Mouse (Mus musculus) ES-E14 (cell line): ENCODE data around the gene Ccdc184. TPM values are rescaled to one million over a fixed set of nuclear protein-coding genes. Genes with fewer than 3 reads are reported as not detected.

Experiments used
- DNase-seq: peaks from one replicate; pipeline ENCODE4 v3.0.0-alpha.2; 2013; ENCODE audit warnings: low read depth, low spot score
- H3K27ac ChIP-seq: 2 replicates; pipeline ENCODE4 v1.5.1; 2012; ENCODE audit warnings: low read depth, mild to moderate bottlenecking, low read length, moderate library complexity, mixed read lengths; ENCODE audit not compliant: poor library complexity, insufficient read depth, severe bottlenecking
- H3K36me3 ChIP-seq: 2 replicates; pipeline ENCODE4 v1.6.1; 2012; ENCODE audit warnings: mild to moderate bottlenecking, low read length, moderate library complexity, mixed read lengths; ENCODE audit not compliant: control insufficient read depth, poor library complexity, insufficient read depth, severe bottlenecking
- H3K4me1 ChIP-seq, 2 experiments: fragments of 150-350 bp in 1 of 2; sonication (generic) in 1 of 2; 2 replicates each; pipeline ENCODE4 v1.6.1; 2012; ENCODE audit warnings: low read length in 2 of 2, mild to moderate bottlenecking in 1 of 2, mixed read lengths in 1 of 2; ENCODE audit not compliant: control insufficient read depth in 2 of 2, insufficient read depth in 2 of 2, poor library complexity in 1 of 2
- H3K4me3 ChIP-seq, 2 experiments: fragments of 150-350 bp in 1 of 2; sonication (generic) in 1 of 2; 2 replicates each; pipeline ENCODE4 v1.5.1; 2012; ENCODE audit warnings: low read length in 2 of 2, low read depth in 1 of 2, mild to moderate bottlenecking in 1 of 2, mixed read lengths in 1 of 2; ENCODE audit not compliant: insufficient read depth in 1 of 2, poor library complexity in 1 of 2, severe bottlenecking in 1 of 2
- H3K9ac ChIP-seq: 2 replicates; pipeline ENCODE4 v1.6.1; 2012; ENCODE audit warnings: low read depth, mild to moderate bottlenecking, low read length, mixed read lengths; ENCODE audit not compliant: poor library complexity, insufficient read depth, severe bottlenecking
- H3K9me3 ChIP-seq: fragments of 150-350 bp; sonication (generic); 2 replicates; pipeline ENCODE4 v1.6.1; 2012; ENCODE audit warnings: low read depth, mild to moderate bottlenecking, low read length; ENCODE audit not compliant: control insufficient read depth, insufficient read depth
- CHD2 ChIP-seq: IDR thresholded peaks from 2 replicates; pipeline ENCODE4 v1.6.1; 2014; ENCODE audit warnings: mild to moderate bottlenecking, low read depth, low read length, inconsistent platforms
- HCFC1 ChIP-seq: IDR thresholded peaks from 2 replicates; pipeline ENCODE4 v1.6.1; 2012; ENCODE audit warnings: low read length, inconsistent platforms, borderline replicate concordance; ENCODE audit not compliant: insufficient read depth
- MAFK ChIP-seq: IDR thresholded peaks from 2 replicates; pipeline ENCODE4 v1.6.1; 2014; ENCODE audit warnings: mild to moderate bottlenecking, low read depth, low read length, inconsistent platforms; ENCODE audit not compliant: insufficient read depth
- ZC3H11A ChIP-seq: IDR thresholded peaks from 2 replicates; pipeline ENCODE4 v1.6.1; 2012; ENCODE audit warnings: low read depth, mild to moderate bottlenecking, inconsistent platforms, low read length, borderline replicate concordance
- ZNF384 ChIP-seq: IDR thresholded peaks from 2 replicates; pipeline ENCODE4 v1.6.1; 2012; ENCODE audit warnings: low read depth, low read length, inconsistent platforms
- in situ Hi-C, 2 experiments: fragments of 600-800 bp; cut with MboI; formaldehyde crosslinking; loops; one replicate each; pipeline ENCODE4 v1.15.1; 2025; ENCODE audit warnings: low sequenced_read_pairs in 2 of 2, inconsistent platforms in 1 of 2; ENCODE audit not compliant: unreplicated experiment in 2 of 2
- total RNA-seq: library from RNA; depleted of rRNA; stranded (reverse); fragments of 300-350 nt; gene quantifications from 2 replicates; pipeline ENCODE4 v1.2.3, GENCODE M21; 2012

The Ccdc184 gene
- total RNA-seq, 1 experiment = 0.80 TPM

DNA sequence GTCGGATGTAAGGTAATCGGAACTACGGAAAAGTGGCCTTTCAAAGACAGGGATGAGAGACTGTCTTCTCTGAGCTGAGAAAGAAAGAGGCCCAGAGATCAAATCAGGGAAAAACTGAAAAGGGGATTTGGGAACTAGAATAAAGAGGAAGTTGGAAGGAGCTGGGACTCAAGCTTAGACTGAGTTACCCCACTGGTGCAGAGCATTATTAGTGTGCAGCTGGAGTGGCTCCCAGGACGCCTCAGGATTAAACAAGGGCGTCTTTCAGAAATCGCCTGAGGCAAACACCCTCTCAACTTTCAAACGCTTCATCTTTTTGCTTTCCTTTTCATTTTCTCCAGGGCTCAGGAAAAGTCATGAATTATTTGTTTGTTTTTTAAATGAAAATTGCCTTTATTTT, 14.0 kb upstream of the Ccdc184 start:
- Histone ChIP-seq H3K9ac (no peak overlapping the region), H3K4me3 (no peak overlapping the region), H3K9me3 (no peaks in the 10 kb centered on the region), H3K36me3 (no peaks in the 10 kb centered on the region), H3K4me1 (peaks cover 0 to 4% of the 10 kb centered on the region in 2 experiments; a peak in 1 of 4 replicates), H3K27ac (no peak overlapping the region)
- DNase-seq = no peak
- TF ChIP-seq MAFK = no peak
- TF ChIP-seq ZNF384 = no peak
- no peak for TF ChIP-seq HCFC1
- TF ChIP-seq ZC3H11A = no peak
- TF ChIP-seq CHD2 = no peak
- in situ Hi-C loops = loop anchor here in 1 of 2 experiments (5.0 kb wide), 1 partner anchor 56 kb away; no protein-coding TSS in a partner anchor

DNA sequence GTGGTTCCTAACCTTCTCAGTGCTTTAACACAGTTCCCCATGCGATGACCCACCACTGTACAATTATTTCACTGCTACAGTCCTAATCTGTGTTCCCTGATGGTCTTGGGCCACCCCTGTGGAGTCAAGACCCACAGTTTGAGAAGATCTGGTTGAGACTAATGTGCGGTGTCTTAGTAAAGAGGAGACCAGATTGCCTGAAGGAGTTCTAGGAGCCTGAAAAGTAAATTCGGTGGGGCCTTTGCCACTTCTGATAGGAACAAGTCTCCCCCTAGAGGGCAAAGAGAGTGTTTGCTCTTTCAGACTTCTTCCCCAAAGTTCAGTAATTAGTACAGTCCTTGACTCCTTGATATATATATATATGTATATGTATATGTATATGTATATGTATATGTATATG, 13.3 kb upstream of the Ccdc184 start:
- no peak overlapping the region; the same call in 1 of the 2 replicates for H3K9ac ChIP-seq
- H3K4me3 ChIP-seq = no peak overlapping the region
- TF ChIP-seq MAFK (no peak), HCFC1 (no peak), CHD2 (no peak), ZC3H11A (peak; percentile 47; the same call in 1 of the 2 replicates), ZNF384 (no peak)
- no peaks in the 10 kb centered on the region for H3K36me3 ChIP-seq
- H3K27ac ChIP-seq = no peak overlapping the region
- H3K4me1 ChIP-seq = peaks cover 0 to 4% of the 10 kb centered on the region in 2 experiments; a peak in 1 of 4 replicates
- H3K9me3 ChIP-seq = no peaks in the 10 kb centered on the region
- in situ Hi-C loops = loop anchor here in 1 of 2 experiments (5.0 kb wide), 1 partner anchor 56 kb away; no protein-coding TSS in a partner anchor
- no peak for DNase-seq

DNA sequence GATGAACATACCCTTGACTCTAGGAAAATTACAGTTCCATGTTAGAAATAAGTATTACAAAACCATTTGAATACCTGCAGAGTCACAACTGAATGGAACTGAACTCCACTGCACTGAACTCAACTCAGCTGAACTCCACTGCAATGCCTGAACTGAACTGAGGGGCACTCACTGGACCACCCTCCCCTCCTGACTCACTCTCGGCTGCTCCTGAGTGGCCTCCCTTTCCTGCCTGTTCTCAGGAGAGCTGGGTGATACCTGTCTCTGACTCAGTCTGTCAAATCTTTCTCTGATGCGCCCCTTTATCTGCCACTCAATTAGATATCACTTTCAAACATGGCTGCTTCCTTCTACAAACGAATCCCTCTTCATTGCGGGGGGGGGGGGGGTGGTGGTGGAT, 12.8 kb upstream of the Ccdc184 start:
- in situ Hi-C loops = loop anchor here in 1 of 2 experiments (5.0 kb wide), 1 partner anchor 57 kb away; no protein-coding TSS in a partner anchor

DNA sequence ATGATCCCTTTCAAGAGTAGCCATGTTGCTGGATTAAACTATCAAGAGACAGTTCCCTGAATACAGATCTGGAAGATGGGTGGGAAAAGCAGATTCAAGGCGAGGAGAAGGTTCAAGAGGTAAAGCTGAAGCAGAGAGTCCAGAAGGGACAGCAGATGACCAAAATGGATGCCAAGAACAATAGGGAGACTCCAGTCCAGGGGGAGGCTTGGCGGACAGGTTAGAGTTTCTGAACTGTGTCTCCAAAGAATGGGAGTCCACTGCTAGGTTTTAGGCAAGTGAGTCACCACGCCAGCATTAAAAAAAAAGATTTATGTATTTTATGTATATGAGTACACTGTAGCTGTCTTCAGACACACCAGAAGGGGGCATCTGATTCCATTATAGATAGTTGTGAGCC, 12.3 kb upstream of the Ccdc184 start:
- Histone ChIP-seq H3K36me3 (no peaks in the 10 kb centered on the region), H3K9ac (no peak overlapping the region), H3K27ac (no peak overlapping the region; the same call in 1 of the 2 replicates), H3K4me3 (no peak overlapping the region), H3K4me1 (peaks cover 0 to 4% of the 10 kb centered on the region in 2 experiments; a peak in 1 of 4 replicates), H3K9me3 (no peaks in the 10 kb centered on the region)
- TF ChIP-seq ZNF384 (no peak), MAFK (no peak), HCFC1 (no peak), ZC3H11A (no peak), CHD2 (no peak)
- no peak for DNase-seq
- in situ Hi-C loops = loop anchor here in 1 of 2 experiments (5.0 kb wide), 1 partner anchor 57 kb away; no protein-coding TSS in a partner anchor

More for the DNA sequence above, 12.8 kb upstream of the Ccdc184 start:
- peaks cover 0 to 4% of the 10 kb centered on the region in 2 experiments; a peak in 1 of 4 replicates for H3K4me1 ChIP-seq
- TF ChIP-seq CHD2 (no peak), HCFC1 (no peak), ZC3H11A (no peak), MAFK (no peak), ZNF384 (no peak)
- H3K9ac ChIP-seq = no peak overlapping the region
- no peaks in the 10 kb centered on the region for H3K9me3 ChIP-seq
- DNase-seq = no peak
- H3K27ac ChIP-seq = no peak overlapping the region; the same call in 1 of the 2 replicates
- H3K36me3 ChIP-seq = no peaks in the 10 kb centered on the region
- H3K4me3 ChIP-seq = no peak overlapping the region
